14 mouse cellular contexts compared by ENCODE assay signal in genomic region chr4:33243016-33243758, GRCm38 (mm10). TPM values are rescaled to one million over a fixed set of nuclear protein-coding genes. Genes with fewer than 3 reads are reported as not detected.
DNase-seq lines count a peak whose midpoint lies in the region; ATAC-seq and TF ChIP-seq lines count a peak whose summit lies in the region.
"Had no signal": no experiment of that assay in that cellular context is flagged by ENCODE, and none has a peak within 500 bp of the region (broad histone marks: within the 10 kb centered on the region; RNA-seq: fewer than 3 reads in every experiment).

No protein-coding gene starts in this region.

- H3K9me3 ChIP-seq in forebrain, embryonic 12.5 days, result no peaks in the 10 kb centered on the region
- H3K9me3 ChIP-seq in forebrain, embryonic 13.5 days (replicated peaks), result no peaks in the 10 kb centered on the region
- H3K9me3 ChIP-seq in midbrain, embryonic 12.5 days, result no peaks in the 10 kb centered on the region
- H3K9me3 ChIP-seq in midbrain, embryonic 14.5 days (ENCODE audit: control insufficient read depth, low read length), result no peaks in the 10 kb centered on the region
- H3K9me3 ChIP-seq: lung, embryonic 15.5 days had no signal

- no peak for TF ChIP-seq CTCF in liver, adult 2 months (IDR thresholded peaks at IDR 0.05; ENCODE audit: low read depth, low read length)
- TF ChIP-seq CTCF in small intestine, adult 2 months (IDR thresholded peaks at IDR 0.05; ENCODE audit: extremely low read depth, insufficient read length, insufficient replicate concordance, low read depth, low read length), result no peak

- H3K36me3 ChIP-seq in forebrain, embryonic 12.5 days (replicated peaks), result peaks cover 36% of the 10 kb centered on the region
- peaks cover 39% of the 10 kb centered on the region for H3K36me3 ChIP-seq in forebrain, embryonic 13.5 days (ENCODE audit: poor library complexity, severe bottlenecking)
- H3K36me3 ChIP-seq in midbrain, embryonic 12.5 days, result peaks cover 31% of the 10 kb centered on the region
- peaks cover 34% of the 10 kb centered on the region for H3K36me3 ChIP-seq in midbrain, embryonic 14.5 days (ENCODE audit: control insufficient read depth, insufficient read depth, low read length)
- H3K36me3 ChIP-seq in liver, adult 2 months (ENCODE audit: control insufficient read depth, insufficient read depth, low read length), result peaks cover 19% of the 10 kb centered on the region
- H3K36me3 ChIP-seq in small intestine, adult 2 months (ENCODE audit: control insufficient read depth, insufficient read depth, low read length), result peaks cover 20% of the 10 kb centered on the region

- no peak for ATAC-seq in forebrain, embryonic 12.5 days (ENCODE audit: low FRiP score)
- ATAC-seq in forebrain, embryonic 13.5 days, result no peak
- ATAC-seq in midbrain, embryonic 12.5 days (ENCODE audit: low FRiP score, low read depth), result no peak
- no peak for ATAC-seq in midbrain, embryonic 14.5 days (ENCODE audit: low FRiP score, low TSS enrichment)
- no peak for ATAC-seq in frontal cortex, adult (ENCODE audit: low TSS enrichment)

- no peak for TF ChIP-seq POLR2A in liver, adult 2 months (IDR thresholded peaks at IDR 0.05; ENCODE audit: extremely low read depth, insufficient read depth, low read length)
- no peak for TF ChIP-seq POLR2A in small intestine, adult 2 months (IDR thresholded peaks at IDR 0.05; ENCODE audit: low read depth, low read length)

- peaks cover 7% of the 10 kb centered on the region; the same call in 1 of the 2 replicates for H3K79me2 ChIP-seq in liver, adult 2 months (ENCODE audit: control insufficient read depth, insufficient read depth, low read length)

- H3K27me3 ChIP-seq in forebrain, embryonic 12.5 days, result no peaks in the 10 kb centered on the region
- H3K27me3 ChIP-seq in forebrain, embryonic 13.5 days, result no peaks in the 10 kb centered on the region
- no peaks in the 10 kb centered on the region for H3K27me3 ChIP-seq in midbrain, embryonic 12.5 days
- no peaks in the 10 kb centered on the region for H3K27me3 ChIP-seq in midbrain, embryonic 14.5 days (ENCODE audit: control insufficient read depth, insufficient read depth, low read length)
- H3K27me3 ChIP-seq in liver, adult 2 months (ENCODE audit: control insufficient read depth, insufficient read depth, low read length), result no peaks in the 10 kb centered on the region
- no peaks in the 10 kb centered on the region for H3K27me3 ChIP-seq in small intestine, adult 2 months (ENCODE audit: control insufficient read depth, insufficient read depth, low read length)
- H3K27me3 ChIP-seq: lung, embryonic 15.5 days; megakaryocyte, embryonic 14.5 days had no signal

- H3K4me2 ChIP-seq in forebrain, embryonic 12.5 days, result no peak overlapping the region
- no peak overlapping the region for H3K4me2 ChIP-seq in forebrain, embryonic 13.5 days
- H3K4me2 ChIP-seq in midbrain, embryonic 12.5 days (replicated peaks), result no peak overlapping the region
- no peak overlapping the region for H3K4me2 ChIP-seq in midbrain, embryonic 14.5 days (ENCODE audit: low read length)
- H3K4me2 ChIP-seq: lung, embryonic 15.5 days had no signal

- H3K9ac ChIP-seq in forebrain, embryonic 12.5 days, result no peak overlapping the region
- H3K9ac ChIP-seq in forebrain, embryonic 13.5 days, result no peak overlapping the region
- no peak overlapping the region for H3K9ac ChIP-seq in midbrain, embryonic 12.5 days (replicated peaks)
- H3K9ac ChIP-seq in midbrain, embryonic 14.5 days (replicated peaks; ENCODE audit: low read length), result no peak overlapping the region
- no peak overlapping the region for H3K9ac ChIP-seq in liver, adult 2 months (ENCODE audit: low read depth, low read length)
- H3K9ac ChIP-seq: lung, embryonic 15.5 days had no signal

- H3K4me3 ChIP-seq in forebrain, embryonic 12.5 days (replicated peaks), result no peak overlapping the region
- no peak overlapping the region for H3K4me3 ChIP-seq in forebrain, embryonic 13.5 days
- no peak overlapping the region for H3K4me3 ChIP-seq in midbrain, embryonic 12.5 days
- no peak overlapping the region for H3K4me3 ChIP-seq in midbrain, embryonic 14.5 days (replicated peaks; ENCODE audit: low read depth, low read length)
- no peak overlapping the region for H3K4me3 ChIP-seq in liver, adult 2 months (ENCODE audit: insufficient read depth, low read depth, low read length)
- no peak overlapping the region for H3K4me3 ChIP-seq in small intestine, adult 2 months (ENCODE audit: low read depth, low read length)
- H3K4me3 ChIP-seq: erythroblast, embryonic 14.5 days; lung, embryonic 15.5 days; megakaryocyte, embryonic 14.5 days had no signal

- peak overlapping the region; percentile 21; the same call in 1 of the 2 replicates for H3K27ac ChIP-seq in forebrain, embryonic 12.5 days
- no peak overlapping the region for H3K27ac ChIP-seq in forebrain, embryonic 13.5 days
- H3K27ac ChIP-seq in midbrain, embryonic 12.5 days (replicated peaks), result peak overlapping the region; percentile 36; the same call in 1 of the 2 replicates
- no peak overlapping the region; the same call in 1 of the 2 replicates for H3K27ac ChIP-seq in midbrain, embryonic 14.5 days (replicated peaks; ENCODE audit: low read depth, low read length)
- H3K27ac ChIP-seq in liver, adult 2 months (replicated peaks; ENCODE audit: insufficient read depth, low read depth, low read length), result no peak overlapping the region
- H3K27ac ChIP-seq in small intestine, adult 2 months (ENCODE audit: insufficient read depth, low read depth, low read length), result 0 out of 2 replicates have a peak overlapping the region, but pooled peaks have one; percentile 0
- H3K27ac ChIP-seq: lung, embryonic 15.5 days had no signal

- no peak for DNase-seq in midbrain, embryonic 14.5 days
- peak; percentile 42 for DNase-seq in liver, adult 2 months (ENCODE audit: extremely low read depth, low read depth, low spot score)
- DNase-seq in spleen, postnatal 14 days (ENCODE audit: low spot score in 2 of 2), result no peak
- DNase-seq: thymus, postnatal 4 days had no signal

- WGBS in forebrain, embryonic 12.5 days, result 86% methylated on average over 12 of the region's 12 CpGs
- 85% methylated on average over 12 of the region's 12 CpGs for WGBS in forebrain, embryonic 13.5 days
- 78% methylated on average over 12 of the region's 12 CpGs for WGBS in midbrain, embryonic 12.5 days
- WGBS in midbrain, embryonic 14.5 days, result 65% methylated on average over 12 of the region's 12 CpGs
- 41% methylated on average over 12 of the region's 12 CpGs for WGBS in liver, adult 2 months
- 67% methylated on average over 12 of the region's 12 CpGs for WGBS in small intestine, adult 2 months

- H3K4me1 ChIP-seq in forebrain, embryonic 12.5 days, result peaks cover 22% of the 10 kb centered on the region
- H3K4me1 ChIP-seq in forebrain, embryonic 13.5 days, result peaks cover 30% of the 10 kb centered on the region
- H3K4me1 ChIP-seq in midbrain, embryonic 12.5 days, result peaks cover 19% of the 10 kb centered on the region
- H3K4me1 ChIP-seq in midbrain, embryonic 14.5 days (ENCODE audit: control insufficient read depth, insufficient read depth, low read length), result peaks cover 15% of the 10 kb centered on the region
- peaks cover 6% of the 10 kb centered on the region for H3K4me1 ChIP-seq in liver, adult 2 months (ENCODE audit: control insufficient read depth, insufficient read depth, low read length)
- H3K4me1 ChIP-seq in small intestine, adult 2 months (ENCODE audit: control insufficient read depth, insufficient read depth, insufficient read length, low read length), result peaks cover 12% of the 10 kb centered on the region; the same call in 1 of the 2 replicates

RNA-seq across cellular contexts. Expression of gene Srsf12, which starts 34.4 kb away (rescaled TPM):
- 10.2 and 11.6 TPM in 2 replicates for polyA plus RNA-seq in forebrain, embryonic 12.5 days (2016; fragmentation: Nextera tagmentation; extraction: Ambion mirVana)
- polyA plus RNA-seq in forebrain, embryonic 13.5 days (2015; fragmentation: Nextera tagmentation; extraction: Ambion mirVana), result 13.2 and 18.8 TPM in 2 replicates
- 14.3 and 16.9 TPM in 2 replicates for polyA plus RNA-seq in midbrain, embryonic 12.5 days (2016; fragmentation: Nextera tagmentation; extraction: Ambion mirVana)
- polyA plus RNA-seq in midbrain, embryonic 14.5 days (2014; fragmentation: Nextera tagmentation; extraction: Ambion mirVana), result 54.4 and 63.4 TPM in 2 replicates
- total RNA-seq in liver, adult 2 months (2014; rRNA removed), result not detected in 2 replicates
- polyA plus RNA-seq in liver, adult 2 months (2012; rRNA removed), result 0.11 TPM in 1 of 2 replicates, not detected in the other
- 0.15 TPM in 1 of 2 replicates, not detected in the other for polyA plus RNA-seq in small intestine, adult 2 months (2012; rRNA removed)
- total RNA-seq: heart, adult 8-10 months; heart, postnatal 25 days had no signal
- polyA plus RNA-seq: erythroblast, embryonic 14.5 days had no signal

RNA-seq across cellular contexts. Expression of gene Pnrc1, which starts 46.8 kb away (rescaled TPM):
- 95.5 and 99.5 TPM in 2 replicates for polyA plus RNA-seq in forebrain, embryonic 12.5 days (2016; fragmentation: Nextera tagmentation; extraction: Ambion mirVana)
- polyA plus RNA-seq in forebrain, embryonic 13.5 days (2015; fragmentation: Nextera tagmentation; extraction: Ambion mirVana), result 76.4 and 85.7 TPM in 2 replicates
- 110 and 113 TPM in 2 replicates for polyA plus RNA-seq in midbrain, embryonic 12.5 days (2016; fragmentation: Nextera tagmentation; extraction: Ambion mirVana)
- polyA plus RNA-seq in midbrain, embryonic 14.5 days (2014; fragmentation: Nextera tagmentation; extraction: Ambion mirVana), result 73.5 and 83.2 TPM in 2 replicates
- total RNA-seq in liver, adult 2 months (2014; rRNA removed), result 29.6 and 35.0 TPM in 2 replicates
- polyA plus RNA-seq in liver, adult 2 months (2012; rRNA removed), result 48.5 and 77.3 TPM in 2 replicates
- polyA plus RNA-seq in small intestine, adult 2 months (2012; rRNA removed), result 119 and 337 TPM in 2 replicates

RNA-seq across cellular contexts. Expression of gene Pm20d2, which starts 53.6 kb away (rescaled TPM):
- 1.8 and 2.3 TPM in 2 replicates for polyA plus RNA-seq in forebrain, embryonic 12.5 days (2016; fragmentation: Nextera tagmentation; extraction: Ambion mirVana)
- 2.1 TPM in 2 replicates for polyA plus RNA-seq in forebrain, embryonic 13.5 days (2015; fragmentation: Nextera tagmentation; extraction: Ambion mirVana)
- 1.3 and 1.6 TPM in 2 replicates for polyA plus RNA-seq in midbrain, embryonic 12.5 days (2016; fragmentation: Nextera tagmentation; extraction: Ambion mirVana)
- 1.9 and 2.3 TPM in 2 replicates for polyA plus RNA-seq in midbrain, embryonic 14.5 days (2014; fragmentation: Nextera tagmentation; extraction: Ambion mirVana)
- total RNA-seq in liver, adult 2 months (2014; rRNA removed), result 3.6 and 4.4 TPM in 2 replicates
- 7.3 and 8.6 TPM in 2 replicates for polyA plus RNA-seq in liver, adult 2 months (2012; rRNA removed)
- polyA plus RNA-seq in small intestine, adult 2 months (2012; rRNA removed), result 3.0 and 4.9 TPM in 2 replicates
- polyA plus RNA-seq: erythroblast, embryonic 14.5 days had no signal

Comparison
In these comparisons a context has a peak if more than half of its experiments do, and no peak if none do; other contexts are left out.
1. H3K27ac ChIP-seq: peak in forebrain, embryonic 12.5 days (single experiment), midbrain, embryonic 12.5 days (single experiment) and small intestine, adult 2 months (single experiment); none in forebrain, embryonic 13.5 days (single experiment), midbrain, embryonic 14.5 days (single experiment) and liver, adult 2 months (single experiment).